In genomic region chr10:37716946-37717345, GRCm38 (mm10) we compare ENCODE assay signal across 12 mouse cellular contexts.
"Had no signal": no experiment of that assay in that cellular context is flagged by ENCODE, and none has a peak within 500 bp of the region (broad histone marks: within the 10 kb centered on the region; RNA-seq: fewer than 3 reads in every experiment).

No protein-coding gene starts in this region.

- H3K9me3 ChIP-seq: liver, embryonic 13.5 days; midbrain, embryonic 10.5 days; neural tube, embryonic 12.5 days had no signal

- H3K4me1 ChIP-seq: liver, embryonic 13.5 days; midbrain, embryonic 10.5 days; neural tube, embryonic 12.5 days had no signal

- H3K4me3 ChIP-seq: left cerebral cortex, adult 2 months; liver, embryonic 13.5 days; midbrain, embryonic 10.5 days; neural tube, embryonic 12.5 days had no signal

- H3K27me3 ChIP-seq: liver, embryonic 13.5 days; neural tube, embryonic 12.5 days had no signal

- DNase-seq: kidney, adult 2 months; kidney, postnatal 25 days; liver; liver, embryonic 13.5 days; liver, postnatal 0 days; midbrain, embryonic 14.5 days; spleen, adult 18-20 months; thymus, adult 18-20 months; thymus, postnatal 14 days had no signal

- H3K36me3 ChIP-seq: liver, embryonic 13.5 days; midbrain, embryonic 10.5 days; neural tube, embryonic 12.5 days had no signal

- H3K9ac ChIP-seq: liver, embryonic 13.5 days; liver, postnatal 0 days; neural tube, embryonic 12.5 days had no signal

- ATAC-seq: liver, postnatal 0 days had no signal

- H3K27ac ChIP-seq: left cerebral cortex, adult 2 months; liver, embryonic 13.5 days; midbrain, embryonic 10.5 days; neural tube, embryonic 12.5 days had no signal

- H3K4me2 ChIP-seq: liver, embryonic 13.5 days; neural tube, embryonic 12.5 days had no signal
